Mouse (Mus musculus): ENCODE measurements around the gene Igfbp7. TPM values are rescaled to one million over a fixed set of nuclear protein-coding genes. Genes with fewer than 3 reads are reported as not detected.

Igfbp7 gene
- polyA plus RNA-seq, 1 experiment from 2014 or later, result 437 TPM

DNA sequence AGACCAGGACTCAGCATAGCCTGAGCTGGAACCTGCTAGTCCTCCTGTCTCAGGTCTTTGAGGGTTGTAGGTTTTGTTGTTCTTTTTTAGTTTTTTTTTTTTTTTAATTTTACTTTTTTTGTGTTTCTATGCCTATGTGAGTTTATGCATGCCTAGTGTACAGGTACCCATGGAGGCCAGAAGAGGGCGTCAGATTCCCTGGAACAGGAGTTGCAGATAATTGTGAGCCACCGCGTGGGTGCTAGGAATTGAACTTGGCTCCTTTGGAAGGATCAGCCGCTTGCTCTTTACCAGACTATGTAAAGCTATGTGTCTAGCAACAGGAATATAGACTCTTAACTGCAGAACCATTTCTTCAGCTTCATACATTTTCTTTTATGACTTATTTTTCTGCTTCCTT, 93.6 kb downstream of the Igfbp7 start:
- Histone ChIP-seq H3K4me3 (ENCODE audit: low read depth, low read length) (no peak overlapping the region), H3K27ac (replicated peaks) (no peak overlapping the region), H3K36me3 (ENCODE audit: control insufficient read depth, insufficient read depth, low read length) (peaks cover 8% of the 10 kb centered on the region), H3K9ac (ENCODE audit: low read length) (no peak overlapping the region), H3K4me2 (replicated peaks; ENCODE audit: low read depth) (no peak overlapping the region), H3K9me3 (ENCODE audit: control insufficient read depth, low read length) (no peaks in the 10 kb centered on the region), H3K27me3 (ENCODE audit: control insufficient read depth, insufficient read depth, low read length) (no peaks in the 10 kb centered on the region), H3K4me1 (replicated peaks; ENCODE audit: control insufficient read depth, insufficient read depth) (no peaks in the 10 kb centered on the region; the same call in 1 of the 2 replicates)
- DNase-seq (ENCODE audit: low spot score), result no peak
- WGBS, result 93% methylated on average over 4 of the region's 4 CpGs
- TF ChIP-seq EP300 (optimal IDR thresholded peaks at IDR 0.05) (no peak), CTCF (IDR thresholded peaks at IDR 0.05; ENCODE audit: low read depth) (no peak)
- no peak for ATAC-seq (ENCODE audit: low FRiP score, low TSS enrichment)

DNA sequence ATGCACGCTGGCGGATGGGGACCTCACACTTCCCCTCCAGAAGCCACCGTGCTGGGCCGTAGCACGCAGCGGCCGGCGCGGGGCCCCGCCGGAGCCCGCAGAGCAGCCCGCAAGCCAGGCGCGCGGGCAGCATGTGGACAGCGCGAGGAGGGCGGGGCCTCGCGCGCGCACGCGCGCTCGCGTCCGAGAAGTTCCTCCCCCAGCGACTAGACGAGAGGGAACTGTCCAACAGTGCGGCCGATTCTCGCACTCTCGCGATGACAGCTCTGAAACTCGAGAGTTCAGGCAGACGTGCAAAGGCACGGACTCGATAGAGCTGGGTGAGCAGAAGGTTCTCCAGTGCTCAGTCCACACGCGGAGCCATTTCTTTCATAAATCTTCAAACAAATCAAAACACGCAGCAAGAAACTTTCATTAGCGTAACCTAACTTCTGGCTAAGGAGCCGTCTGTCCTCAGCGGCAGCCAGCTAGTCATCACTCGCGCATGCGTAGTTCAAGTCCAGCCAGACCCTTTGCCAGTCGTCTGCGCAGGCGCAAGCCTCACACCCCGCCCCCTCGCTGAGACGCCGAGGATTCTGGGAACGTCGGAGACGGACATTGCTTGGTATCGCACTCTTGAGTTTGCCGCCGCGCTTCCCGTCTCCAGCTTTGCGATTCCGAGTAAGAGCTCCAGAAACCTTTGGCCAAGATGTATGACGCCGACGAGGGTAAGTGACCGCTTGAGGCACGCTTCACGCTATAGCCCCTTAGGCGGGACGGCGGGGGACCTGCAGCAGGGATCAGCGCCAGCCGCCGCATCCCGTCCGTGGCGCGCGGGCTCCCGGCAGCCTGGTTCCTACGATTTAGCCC, 97.7 kb downstream of the Igfbp7 start, which contains the start of the genes Noa1 and Polr2b:
Gene Noa1, minus strand, starts transcription at position 161 of the 849 bp plus-strand sequence.
Gene Polr2b, plus strand, starts transcription at position 224 of the 849 bp plus-strand sequence.
- Histone ChIP-seq H3K36me3 (ENCODE audit: control insufficient read depth, insufficient read depth, low read length) (peaks cover 7% of the 10 kb centered on the region; the same call in 1 of the 2 replicates), H3K27me3 (ENCODE audit: control insufficient read depth, insufficient read depth, low read length) (no peaks in the 10 kb centered on the region), H3K9ac (ENCODE audit: low read length) (peak within 1 kb of the TSS; percentile 95), H3K4me2 (replicated peaks; ENCODE audit: low read depth) (peak within 1 kb of the TSS; percentile 99), H3K27ac (replicated peaks) (peak within 1 kb of the TSS; percentile 93), H3K4me3 (ENCODE audit: low read depth, low read length) (peak within 1 kb of the TSS; percentile 83), H3K9me3 (ENCODE audit: control insufficient read depth, low read length) (no peaks in the 10 kb centered on the region), H3K4me1 (replicated peaks; ENCODE audit: control insufficient read depth, insufficient read depth) (peaks cover 10% of the 10 kb centered on the region; the same call in 1 of the 2 replicates)
- ATAC-seq (ENCODE audit: low FRiP score, low TSS enrichment) (peak; percentile 98), DNase-seq (ENCODE audit: low spot score) (peak; percentile 98)
- under 1% methylated on average over 85 of the region's 85 CpGs for WGBS
- TF ChIP-seq CTCF (IDR thresholded peaks at IDR 0.05; ENCODE audit: low read depth), result peak; percentile 43
- TF ChIP-seq EP300 (optimal IDR thresholded peaks at IDR 0.05), result peak; percentile 95

DNA sequence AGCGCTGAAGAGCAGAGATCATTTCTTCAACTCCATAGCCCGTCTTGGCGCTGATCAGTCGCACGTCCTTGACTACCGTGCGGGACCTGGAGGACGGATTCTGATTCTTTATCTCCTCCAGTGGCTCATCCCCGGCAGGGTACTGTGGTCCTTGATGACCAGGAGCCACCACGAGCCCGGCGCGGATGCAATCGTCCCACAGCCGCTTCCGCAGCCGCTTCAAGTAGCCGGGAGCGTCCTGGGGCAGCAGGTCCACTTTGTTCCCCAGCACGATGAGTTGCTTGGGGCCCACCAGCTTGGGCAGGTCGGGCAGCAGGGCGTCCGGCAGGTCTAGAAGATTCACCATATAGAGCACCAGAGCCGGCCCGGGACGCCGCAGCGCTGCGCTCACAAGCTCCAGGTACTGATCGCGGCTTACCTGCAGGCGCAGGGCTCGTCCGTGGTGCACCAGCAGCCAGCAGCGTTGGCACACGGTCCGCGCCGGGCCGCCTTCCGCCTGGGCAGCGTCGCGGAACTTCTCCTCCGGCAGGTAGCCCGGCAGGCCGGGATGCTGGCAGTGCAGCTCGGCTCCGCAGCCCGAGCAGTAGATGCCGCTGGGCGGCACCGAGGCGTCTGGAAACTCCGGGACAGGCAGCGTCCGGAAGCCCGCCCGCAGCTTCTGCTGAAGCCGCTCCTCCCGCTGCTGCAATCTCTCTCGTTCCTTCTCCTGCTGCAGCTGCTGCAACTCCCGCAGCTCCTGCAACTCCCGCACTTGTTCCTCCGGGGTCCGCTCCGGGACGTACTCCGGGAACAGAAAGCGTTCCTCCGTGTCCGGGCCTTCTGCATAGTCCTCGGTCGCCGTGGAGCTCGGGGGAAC, 98.6 kb downstream of the Igfbp7 start:
- Histone ChIP-seq H3K9ac (ENCODE audit: low read length) (peak overlapping the region; percentile 95), H3K27me3 (ENCODE audit: control insufficient read depth, insufficient read depth, low read length) (no peaks in the 10 kb centered on the region), H3K4me3 (ENCODE audit: low read depth, low read length) (peak overlapping the region; percentile 83), H3K4me1 (replicated peaks; ENCODE audit: control insufficient read depth, insufficient read depth) (peaks cover 10% of the 10 kb centered on the region; the same call in 1 of the 2 replicates), H3K9me3 (ENCODE audit: control insufficient read depth, low read length) (no peaks in the 10 kb centered on the region), H3K27ac (replicated peaks) (peak overlapping the region; percentile 8; the same call in 1 of the 2 replicates), H3K4me2 (replicated peaks; ENCODE audit: low read depth) (peak overlapping the region; percentile 99), H3K36me3 (ENCODE audit: control insufficient read depth, insufficient read depth, low read length) (peaks cover 7% of the 10 kb centered on the region; the same call in 1 of the 2 replicates)
- ATAC-seq (ENCODE audit: low FRiP score, low TSS enrichment) (peak; percentile 19), DNase-seq (ENCODE audit: low spot score) (peak; percentile 56)
- no peak for TF ChIP-seq CTCF (IDR thresholded peaks at IDR 0.05; ENCODE audit: low read depth)
- TF ChIP-seq EP300 (optimal IDR thresholded peaks at IDR 0.05), result no peak
- under 1% methylated on average over 73 of the region's 76 CpGs for WGBS

DNA sequence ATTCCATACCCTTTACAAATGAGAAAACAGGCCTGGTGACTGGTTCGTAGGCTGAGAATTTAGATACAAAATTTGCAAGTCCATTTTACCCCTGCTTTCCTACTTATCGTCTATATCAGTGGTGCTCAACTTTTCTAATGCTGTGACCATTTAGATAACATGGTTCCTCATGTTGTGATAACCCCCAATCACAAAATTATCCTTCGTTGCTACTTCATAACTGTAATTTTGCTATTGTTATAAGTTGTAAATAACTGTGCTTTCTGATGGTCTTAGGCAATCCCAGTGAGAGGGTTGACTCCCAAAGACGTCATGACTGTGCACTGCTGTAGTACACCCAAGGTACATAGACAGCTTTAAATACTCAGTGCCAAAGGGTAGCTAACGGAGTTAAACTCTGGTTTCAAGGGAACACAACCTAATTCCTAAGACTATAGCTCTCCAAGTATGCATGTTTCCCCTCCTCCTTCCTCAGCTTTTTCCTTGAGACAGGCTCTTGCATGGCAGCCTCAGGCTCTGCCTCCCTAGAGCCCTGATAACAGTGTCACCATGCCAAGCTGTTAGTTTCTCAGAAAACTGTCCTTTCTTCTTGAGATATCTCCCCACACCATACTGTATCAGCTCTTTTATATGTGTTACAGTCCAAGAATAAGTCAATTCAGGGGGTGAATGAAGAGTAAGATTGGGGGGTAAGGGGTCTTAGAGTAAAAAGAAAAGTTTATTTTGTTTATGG, 99.9 kb downstream of the Igfbp7 start:
- no peaks in the 10 kb centered on the region for H3K9me3 ChIP-seq (ENCODE audit: control insufficient read depth, low read length)
- H3K27ac ChIP-seq (replicated peaks), result no peak overlapping the region
- H3K4me3 ChIP-seq (ENCODE audit: low read depth, low read length), result 0 out of 2 replicates have a peak overlapping the region, but pooled peaks have one; percentile 83
- H3K9ac ChIP-seq (ENCODE audit: low read length), result no peak overlapping the region
- H3K4me1 ChIP-seq (replicated peaks; ENCODE audit: control insufficient read depth, insufficient read depth), result peaks cover 10% of the 10 kb centered on the region; the same call in 1 of the 2 replicates
- 75% methylated on average over 5 of the region's 5 CpGs for WGBS
- DNase-seq (ENCODE audit: low spot score) (no peak), ATAC-seq (ENCODE audit: low FRiP score, low TSS enrichment) (no peak)
- H3K4me2 ChIP-seq (replicated peaks; ENCODE audit: low read depth), result peak overlapping the region; percentile 99
- no peaks in the 10 kb centered on the region for H3K27me3 ChIP-seq (ENCODE audit: control insufficient read depth, insufficient read depth, low read length)
- H3K36me3 ChIP-seq (ENCODE audit: control insufficient read depth, insufficient read depth, low read length), result peaks cover 7% of the 10 kb centered on the region; the same call in 1 of the 2 replicates
- TF ChIP-seq CTCF (IDR thresholded peaks at IDR 0.05; ENCODE audit: low read depth) (no peak), EP300 (optimal IDR thresholded peaks at IDR 0.05) (no peak)

DNA sequence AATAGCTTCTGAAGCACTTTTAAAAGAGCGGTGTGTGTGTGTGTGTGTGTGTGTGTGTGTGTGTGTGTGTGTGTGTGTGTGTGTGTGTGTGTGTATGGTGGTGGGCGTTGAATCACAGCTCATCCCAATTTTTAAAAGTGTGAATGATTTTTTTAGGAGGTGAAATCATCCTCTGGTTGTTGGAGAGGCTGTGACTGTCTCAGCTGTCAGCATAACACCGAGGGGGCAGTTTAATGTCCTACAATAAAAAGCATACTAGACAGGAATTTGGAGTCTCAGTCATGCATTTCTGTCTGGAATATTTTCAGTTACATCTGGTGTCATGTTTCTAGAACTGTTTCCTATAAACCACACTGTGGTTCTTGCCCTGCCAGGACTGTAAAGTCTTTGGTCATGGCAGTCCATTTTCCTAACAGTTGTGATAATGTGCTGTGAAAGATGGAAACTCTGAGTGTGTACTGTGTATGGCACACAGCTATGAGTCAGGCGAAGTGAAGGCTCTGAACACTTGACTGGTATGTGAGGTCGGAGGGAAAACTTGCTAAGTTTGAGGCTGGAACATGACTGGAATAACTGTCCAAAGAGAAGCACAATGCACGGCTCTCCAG, 106.4 kb downstream of the Igfbp7 start:
- H3K36me3 ChIP-seq (ENCODE audit: control insufficient read depth, insufficient read depth, low read length), result 0 out of 2 replicates have a peak, but pooled peaks cover 3% of the 10 kb centered on the region
- 87% methylated on average over 6 of the region's 6 CpGs for WGBS

More for the DNA sequence above, 106.4 kb downstream of the Igfbp7 start:
- TF ChIP-seq CTCF (IDR thresholded peaks at IDR 0.05; ENCODE audit: low read depth) (no peak), EP300 (optimal IDR thresholded peaks at IDR 0.05) (no peak)
- Histone ChIP-seq H3K4me2 (replicated peaks; ENCODE audit: low read depth) (no peak overlapping the region), H3K4me3 (ENCODE audit: low read depth, low read length) (no peak overlapping the region), H3K4me1 (replicated peaks; ENCODE audit: control insufficient read depth, insufficient read depth) (no peaks in the 10 kb centered on the region), H3K27me3 (ENCODE audit: control insufficient read depth, insufficient read depth, low read length) (no peaks in the 10 kb centered on the region), H3K27ac (replicated peaks) (no peak overlapping the region), H3K9me3 (ENCODE audit: control insufficient read depth, low read length) (no peaks in the 10 kb centered on the region), H3K9ac (ENCODE audit: low read length) (no peak overlapping the region)
- DNase-seq (ENCODE audit: low spot score) (no peak), ATAC-seq (ENCODE audit: low FRiP score, low TSS enrichment) (no peak)

Data from stomach, postnatal 0 days (tissue).